In genomic region chr12:33147497-33148267, GRCm38 (mm10) we compare ENCODE assay signal across 8 mouse cellular contexts. TPM values are rescaled to one million over a fixed set of nuclear protein-coding genes. Genes with fewer than 3 reads are reported as not detected.
A peak's percentile ranks its signal among the peaks of the same experiment; 100 is the strongest.
DNase-seq lines count a peak whose midpoint lies in the region; ATAC-seq lines count a peak whose summit lies in the region.

Gene Atxn7l1 (plus strand): TSS chr12:33147693.

- H3K4me1 ChIP-seq in hindbrain, embryonic 12.5 days = peaks cover 18% of the 10 kb centered on the region

- ATAC-seq in hindbrain, embryonic 12.5 days (ENCODE audit: low FRiP score) = peak; percentile 93

- peak within 1 kb of the TSS; percentile 82 for H3K27ac ChIP-seq in hindbrain, embryonic 12.5 days

- H3K27me3 ChIP-seq in hindbrain, embryonic 12.5 days = peaks cover 11% of the 10 kb centered on the region; the same call in 1 of the 2 replicates

- H3K9ac ChIP-seq in hindbrain, embryonic 12.5 days = peak within 1 kb of the TSS; percentile 74

- DNase-seq in NIH3T3 (ENCODE audit: low read depth) = peak; percentile 98
- DNase-seq in cerebellum, postnatal 10 days = peak; percentile 96
- peak; percentile 84 to 92 for DNase-seq in frontal cortex, postnatal 10 days (ENCODE audit: low spot score in 2 of 2)
- DNase-seq in layer of hippocampus, postnatal 14 days (ENCODE audit: low spot score in 2 of 2) = peak; percentile 90 to 95
- peak; percentile 93 for DNase-seq in lung, postnatal 14 days
- peak; percentile 82 for DNase-seq in retina, adult 2 months (ENCODE audit: low read depth, low spot score)
- DNase-seq in thymus, postnatal 36 days = peak; percentile 88 to 90

- H3K36me3 ChIP-seq in hindbrain, embryonic 12.5 days = no peaks in the 10 kb centered on the region

- no peaks in the 10 kb centered on the region for H3K9me3 ChIP-seq in hindbrain, embryonic 12.5 days (replicated peaks)

- H3K4me3 ChIP-seq in hindbrain, embryonic 12.5 days = peak within 1 kb of the TSS; percentile 53

- 1% methylated on average over 46 of the region's 54 CpGs for WGBS in hindbrain, embryonic 12.5 days

- H3K4me2 ChIP-seq in hindbrain, embryonic 12.5 days (replicated peaks) = peak within 1 kb of the TSS; percentile 90

RNA-seq across cellular contexts. Expression of gene Atxn7l1, which starts in this region (rescaled TPM):
- polyA plus RNA-seq in hindbrain, embryonic 12.5 days (2016; fragmentation: Nextera tagmentation; extraction: Ambion mirVana) = 18.4 and 18.5 TPM in 2 replicates
- 10 to 100 TPM; 46.3 to 47.5 TPM for total RNA-seq in layer of hippocampus, postnatal 14 days (2021)

Comparison
In these comparisons a context has a peak if more than half of its experiments do, and no peak if none do; other contexts are left out.
1. Peak in every context shown above with its lines: DNase-seq, ATAC-seq, H3K4me3 ChIP-seq and H3K27ac ChIP-seq.